38 mouse cellular contexts compared by ENCODE assay signal in genomic region chr1:134316361-134316760, GRCm38 (mm10). TPM values are rescaled to one million over a fixed set of nuclear protein-coding genes. Genes with fewer than 3 reads are reported as not detected.
"Had no signal": no experiment of that assay in that cellular context is flagged by ENCODE, and none has a peak within 500 bp of the region (broad histone marks: within the 10 kb centered on the region; RNA-seq: fewer than 3 reads in every experiment).

No protein-coding gene starts in this region.

- H3K9ac ChIP-seq: heart, embryonic 13.5 days; heart, embryonic 15.5 days; hindbrain, embryonic 13.5 days; hindbrain, embryonic 15.5 days; kidney, embryonic 15.5 days; limb, embryonic 12.5 days; limb, embryonic 15.5 days; liver, embryonic 12.5 days; liver, embryonic 14.5 days had no signal

- H3K27me3 ChIP-seq: heart, embryonic 13.5 days; heart, embryonic 15.5 days; hindbrain, embryonic 15.5 days; kidney, embryonic 15.5 days; limb, embryonic 12.5 days; limb, embryonic 15.5 days; liver, embryonic 12.5 days had no signal

- H3K4me2 ChIP-seq: heart, embryonic 11.5 days; heart, embryonic 13.5 days; heart, embryonic 15.5 days; hindbrain, embryonic 13.5 days; hindbrain, embryonic 15.5 days; kidney, embryonic 15.5 days; limb, embryonic 12.5 days; limb, embryonic 15.5 days; liver, embryonic 12.5 days had no signal

- DNase-seq: gastrocnemius, postnatal 14 days; gastrocnemius, postnatal 36 days; heart, adult 11 months; heart, adult 2 months; heart, postnatal 14 days; heart, postnatal 36 days; kidney, adult 11 months; kidney, adult 2 months; kidney, adult 9 months; kidney, postnatal 10 days; kidney, postnatal 36 days; layer of hippocampus, adult 9-11 months; layer of hippocampus, postnatal 36 days; left cerebral cortex, postnatal 4 days had no signal

- ATAC-seq: hindbrain, postnatal 0 days; intestine, embryonic 16.5 days; liver, embryonic 12.5 days had no signal

- H3K9me3 ChIP-seq: heart, embryonic 13.5 days; heart, embryonic 15.5 days; hindbrain, embryonic 13.5 days; hindbrain, embryonic 15.5 days; kidney, embryonic 15.5 days; limb, embryonic 12.5 days; limb, embryonic 15.5 days; liver, embryonic 12.5 days had no signal

- H3K27ac ChIP-seq: heart, adult 2 months; heart, embryonic 13.5 days; heart, embryonic 15.5 days; hindbrain, embryonic 13.5 days; hindbrain, embryonic 15.5 days; hindbrain, postnatal 0 days; kidney, embryonic 15.5 days; limb, embryonic 12.5 days; limb, embryonic 15.5 days; liver, embryonic 12.5 days; liver, embryonic 14.5 days had no signal

- H3K4me3 ChIP-seq: heart, adult 2 months; heart, embryonic 13.5 days; heart, embryonic 15.5 days; hindbrain, embryonic 13.5 days; hindbrain, embryonic 15.5 days; kidney, embryonic 15.5 days; limb, embryonic 12.5 days; limb, embryonic 15.5 days; liver, embryonic 12.5 days had no signal

- H3K4me1 ChIP-seq: heart, embryonic 13.5 days; heart, embryonic 15.5 days; liver, embryonic 12.5 days had no signal

- H3K36me3 ChIP-seq: kidney, embryonic 15.5 days; liver, embryonic 12.5 days had no signal

RNA-seq across cellular contexts. Expression of gene Myog, which starts 26.6 kb away (rescaled TPM):
- total RNA-seq: heart, adult 2 months; heart, postnatal 14 days; heart, postnatal 36 days; hematopoietic stem cell, adult 5-6 weeks; layer of hippocampus, adult 18-20 months; layer of hippocampus, adult 8-10 months; layer of hippocampus, postnatal 14 days; layer of hippocampus, postnatal 36 days; left cerebral cortex, adult 18-20 months; left cerebral cortex, adult 8-10 months; left cerebral cortex, postnatal 10 days; left cerebral cortex, postnatal 25 days; left cerebral cortex, postnatal 4 days; liver, adult 2 months had no signal
- polyA plus RNA-seq: gonadal fat pad, adult 2 months; heart, adult 2 months; hindbrain, embryonic 15.5 days; hindbrain, postnatal 0 days; intestine, embryonic 14.5 days; large intestine, adult 2 months; liver, adult 2 months had no signal
